Mouse (Mus musculus): ENCODE measurements around the gene Gdpd3.

DNA sequence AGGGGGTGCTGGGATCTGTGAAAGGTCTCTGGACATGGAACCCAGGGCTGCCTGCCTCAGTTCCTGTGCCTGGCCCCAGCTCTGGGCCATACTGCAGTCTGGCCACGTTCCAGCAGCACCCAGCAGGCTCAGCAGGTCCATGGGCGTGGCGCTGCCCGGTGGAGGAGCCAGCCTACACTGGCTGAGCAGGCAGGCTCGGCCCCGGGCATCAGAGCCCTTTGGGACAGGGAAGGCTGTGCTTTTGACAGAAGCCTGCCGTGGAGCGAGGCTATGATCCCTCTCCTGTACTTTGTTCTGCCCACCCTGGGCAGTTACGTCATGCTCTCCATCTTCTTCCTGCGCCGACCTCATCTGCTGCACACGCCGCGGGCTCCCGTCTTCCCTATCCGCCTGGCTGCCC lies at the start of gene Gdpd3:
- TF ChIP-seq CTCF (IDR thresholded peaks at IDR 0.05; ENCODE audit: control insufficient read depth, insufficient read depth, insufficient replicate concordance, low read depth, low read length) = no peak
- no peak for TF ChIP-seq POLR2A (IDR thresholded peaks at IDR 0.05; ENCODE audit: control insufficient read depth, low read depth, low read length)

Data from testis, adult 2 months (tissue).